Mouse (Mus musculus) olfactory bulb, adult 2 months (tissue): ENCODE data around the gene D630045J12Rik.

Source experiments
- CTCF ChIP-seq: fragments of 200-500 bp; IDR thresholded peaks from 2 replicates; pipeline ENCODE4 v1.5.1; 2012; ENCODE audit warnings: low read depth, mild to moderate bottlenecking, low read length, moderate library complexity; ENCODE audit not compliant: insufficient read depth
- POLR2A ChIP-seq: fragments of 200-500 bp; IDR thresholded peaks from 2 replicates; pipeline ENCODE4 v1.6.1; 2012; ENCODE audit warnings: mild to moderate bottlenecking, low read depth, low read length, moderate library complexity; ENCODE audit not compliant: insufficient read depth

GRCm38 (mm10) chr6:38256793-38257192, 3.0 kb upstream of the D630045J12Rik start:
- TF ChIP-seq CTCF = no peak
- no peak for TF ChIP-seq POLR2A
